Mouse (Mus musculus): ENCODE data around the gene Troap. TPM values are rescaled to one million over a fixed set of nuclear protein-coding genes. Genes with fewer than 3 reads are reported as not detected.

Troap gene
- polyA plus RNA-seq, 1 experiment from 2014 or later: 19.8 TPM

GRCm38 (mm10) chr15:99111139-99111538, 36.8 kb downstream of the Troap start:
- H3K4me3 ChIP-seq: no peak overlapping the region
- ATAC-seq (replicated peaks): no peak
- WGBS: 82% methylated on average over 3 of the region's 3 CpGs
- no peaks in the 10 kb centered on the region for H3K27me3 ChIP-seq
- H3K36me3 ChIP-seq: no peaks in the 10 kb centered on the region
- no peak overlapping the region for H3K4me2 ChIP-seq (replicated peaks)
- H3K9ac ChIP-seq (replicated peaks): no peak overlapping the region
- no peaks in the 10 kb centered on the region for H3K4me1 ChIP-seq
- H3K27ac ChIP-seq (replicated peaks): no peak overlapping the region
- H3K9me3 ChIP-seq: no peaks in the 10 kb centered on the region

GRCm38 (mm10) chr15:99111809-99112208, 37.4 kb downstream of the Troap start:
- Histone ChIP-seq H3K27ac (replicated peaks) (no peak overlapping the region), H3K4me2 (replicated peaks) (no peak overlapping the region), H3K9ac (replicated peaks) (no peak overlapping the region), H3K4me1 (no peaks in the 10 kb centered on the region), H3K27me3 (no peaks in the 10 kb centered on the region), H3K9me3 (no peaks in the 10 kb centered on the region), H3K36me3 (no peaks in the 10 kb centered on the region), H3K4me3 (no peak overlapping the region)
- WGBS: 73% methylated on average over 4 of the region's 4 CpGs
- ATAC-seq (replicated peaks): no peak

- no peak for ATAC-seq (replicated peaks)
- no peaks in the 10 kb centered on the region for H3K36me3 ChIP-seq
- no peaks in the 10 kb centered on the region for H3K4me1 ChIP-seq
- H3K27me3 ChIP-seq: no peaks in the 10 kb centered on the region
- H3K27ac ChIP-seq (replicated peaks): no peak overlapping the region
- H3K9ac ChIP-seq (replicated peaks): no peak overlapping the region
- H3K9me3 ChIP-seq: no peaks in the 10 kb centered on the region
- 72% methylated on average over 11 of the region's 11 CpGs for WGBS
- H3K4me3 ChIP-seq: no peak overlapping the region
- H3K4me2 ChIP-seq (replicated peaks): no peak overlapping the region
These were observed 38.5 kb downstream of the Troap start for GRCm38 (mm10) chr15:99112843-99113395.

GRCm38 (mm10) chr15:99113396-99113975, 39.1 kb downstream of the Troap start:
- WGBS: 5% methylated on average over 9 of the region's 9 CpGs
- ATAC-seq (replicated peaks): no peak
- H3K9ac ChIP-seq (replicated peaks): no peak overlapping the region
- no peaks in the 10 kb centered on the region for H3K4me1 ChIP-seq
- no peaks in the 10 kb centered on the region for H3K9me3 ChIP-seq
- no peak overlapping the region for H3K4me2 ChIP-seq (replicated peaks)
- H3K36me3 ChIP-seq: no peaks in the 10 kb centered on the region
- H3K4me3 ChIP-seq: no peak overlapping the region
- no peak overlapping the region for H3K27ac ChIP-seq (replicated peaks)
- H3K27me3 ChIP-seq: no peaks in the 10 kb centered on the region

- Histone ChIP-seq H3K4me2 (replicated peaks) (no peak overlapping the region), H3K4me1 (no peaks in the 10 kb centered on the region), H3K9ac (replicated peaks) (no peak overlapping the region), H3K36me3 (no peaks in the 10 kb centered on the region), H3K9me3 (no peaks in the 10 kb centered on the region), H3K27ac (replicated peaks) (no peak overlapping the region), H3K27me3 (no peaks in the 10 kb centered on the region), H3K4me3 (no peak overlapping the region)
- 50% methylated on average over 14 of the region's 14 CpGs for WGBS
- ATAC-seq (replicated peaks): no peak
These were observed 40.1 kb downstream of the Troap start for GRCm38 (mm10) chr15:99114312-99115064.

GRCm38 (mm10) chr15:99115065-99115423, 40.7 kb downstream of the Troap start:
- Histone ChIP-seq H3K9ac (replicated peaks) (no peak overlapping the region), H3K36me3 (no peaks in the 10 kb centered on the region), H3K4me3 (no peak overlapping the region), H3K9me3 (no peaks in the 10 kb centered on the region), H3K27me3 (no peaks in the 10 kb centered on the region), H3K4me2 (replicated peaks) (no peak overlapping the region), H3K4me1 (no peaks in the 10 kb centered on the region), H3K27ac (replicated peaks) (no peak overlapping the region)
- WGBS: 84% methylated on average over 7 of the region's 7 CpGs
- ATAC-seq (replicated peaks): no peak

GRCm38 (mm10) chr15:99116539-99116938, 42.2 kb downstream of the Troap start:
- ATAC-seq (replicated peaks): no peak
- H3K27ac ChIP-seq (replicated peaks): no peak overlapping the region
- H3K4me1 ChIP-seq: no peaks in the 10 kb centered on the region
- no peak overlapping the region for H3K9ac ChIP-seq (replicated peaks)
- no peak overlapping the region for H3K4me2 ChIP-seq (replicated peaks)
- no peak overlapping the region for H3K4me3 ChIP-seq
- 61% methylated on average over 11 of the region's 11 CpGs for WGBS
- H3K27me3 ChIP-seq: no peaks in the 10 kb centered on the region
- H3K9me3 ChIP-seq: no peaks in the 10 kb centered on the region
- no peaks in the 10 kb centered on the region for H3K36me3 ChIP-seq

GRCm38 (mm10) chr15:99120814-99121213, 46.4 kb downstream of the Troap start:
- H3K9me3 ChIP-seq: no peaks in the 10 kb centered on the region
- H3K27me3 ChIP-seq: no peaks in the 10 kb centered on the region
- no peak overlapping the region for H3K4me3 ChIP-seq
- WGBS: 25% methylated on average over 11 of the region's 11 CpGs
- H3K4me1 ChIP-seq: peaks cover 5% of the 10 kb centered on the region; the same call in 1 of the 2 replicates
- ATAC-seq (replicated peaks): no peak
- H3K36me3 ChIP-seq: no peaks in the 10 kb centered on the region
- no peak overlapping the region for H3K4me2 ChIP-seq (replicated peaks)
- H3K27ac ChIP-seq (replicated peaks): no peak overlapping the region
- no peak overlapping the region for H3K9ac ChIP-seq (replicated peaks)

GRCm38 (mm10) chr15:99122642-99123041, 48.3 kb downstream of the Troap start:
- H3K4me2 ChIP-seq (replicated peaks): no peak overlapping the region
- WGBS: 66% methylated on average over 2 of the region's 2 CpGs
- H3K27ac ChIP-seq (replicated peaks): no peak overlapping the region
- no peak overlapping the region for H3K9ac ChIP-seq (replicated peaks)
- no peaks in the 10 kb centered on the region for H3K9me3 ChIP-seq
- H3K4me1 ChIP-seq: peaks cover 7% of the 10 kb centered on the region
- H3K4me3 ChIP-seq: no peak overlapping the region
- H3K36me3 ChIP-seq: no peaks in the 10 kb centered on the region
- no peak for ATAC-seq (replicated peaks)
- no peaks in the 10 kb centered on the region for H3K27me3 ChIP-seq

GRCm38 (mm10) chr15:99125711-99126080, 51.3 kb downstream of the Troap start, which contains the start of gene Spats2:
TSS of gene Spats2 (plus strand) at chr15:99125916.
- H3K36me3 ChIP-seq: no peaks in the 10 kb centered on the region

GRCm38 (mm10) chr15:99126081-99126815, 51.9 kb downstream of the Troap start:
- Histone ChIP-seq H3K4me2 (replicated peaks) (peak overlapping the region; percentile 74), H3K27ac (replicated peaks) (peak overlapping the region; percentile 98)
- peak; percentile 93 for ATAC-seq (replicated peaks)

More at GRCm38 (mm10) chr15:99125711-99126080, 51.3 kb downstream of the Troap start, which contains the start of gene Spats2:
- Histone ChIP-seq H3K4me3 (peak within 1 kb of the TSS; percentile 92), H3K4me1 (peaks cover 36% of the 10 kb centered on the region), H3K9me3 (no peaks in the 10 kb centered on the region), H3K4me2 (replicated peaks) (peak within 1 kb of the TSS; percentile 74), H3K27ac (replicated peaks) (peak within 1 kb of the TSS; percentile 98), H3K9ac (replicated peaks) (peak within 1 kb of the TSS; percentile 84), H3K27me3 (no peaks in the 10 kb centered on the region)
- no peak for ATAC-seq (replicated peaks)
- 2% methylated on average over 12 of the region's 12 CpGs for WGBS

GRCm38 (mm10) chr15:99126816-99127365, 52.5 kb downstream of the Troap start:
- peak; percentile 33; the same call in 1 of the 2 replicates for ATAC-seq (replicated peaks)
- Histone ChIP-seq H3K4me3 (peak overlapping the region; percentile 92), H3K9me3 (no peaks in the 10 kb centered on the region), H3K4me2 (replicated peaks) (peak overlapping the region; percentile 74), H3K4me1 (peaks cover 38% of the 10 kb centered on the region), H3K36me3 (no peaks in the 10 kb centered on the region), H3K27me3 (no peaks in the 10 kb centered on the region), H3K27ac (replicated peaks) (peak overlapping the region; percentile 98), H3K9ac (replicated peaks) (peak overlapping the region; percentile 84)
- WGBS: under 1% methylated on average over 33 of the region's 35 CpGs

More at GRCm38 (mm10) chr15:99126081-99126815, 51.9 kb downstream of the Troap start:
- Histone ChIP-seq H3K9ac (replicated peaks) (peak overlapping the region; percentile 84), H3K4me3 (peak overlapping the region; percentile 92), H3K36me3 (no peaks in the 10 kb centered on the region), H3K9me3 (no peaks in the 10 kb centered on the region), H3K4me1 (peaks cover 38% of the 10 kb centered on the region), H3K27me3 (no peaks in the 10 kb centered on the region)
- WGBS: under 1% methylated on average over 115 of the region's 115 CpGs
